Mouse (Mus musculus) CH12.LX (cell line): ENCODE measurements around the gene Clec10a. TPM values are rescaled to one million over a fixed set of nuclear protein-coding genes. Genes with fewer than 3 reads are reported as not detected.

Experiments
- DNase-seq: peaks from one replicate; pipeline ENCODE4 v3.0.0-alpha.2; 2013; ENCODE audit errors: extremely low read depth
- H3K27ac ChIP-seq: 2 replicates; pipeline ENCODE4 v1.5.1; 2012; ENCODE audit warnings: low read depth, mild to moderate bottlenecking, control low read depth, moderate library complexity; ENCODE audit not compliant: insufficient read depth
- H3K27me3 ChIP-seq: replicated peaks from 2 replicates; pipeline ENCODE3; 2012; ENCODE audit warnings: inconsistent platforms
- H3K36me3 ChIP-seq, 2 experiments: replicated peaks in 1 of 2; 2 replicates each; pipeline versions ENCODE3 to v1.6.1; 2012; ENCODE audit warnings: inconsistent platforms in 1 of 2, low read length in 1 of 2, mild to moderate bottlenecking in 1 of 2, mixed read lengths in 1 of 2, moderate library complexity in 1 of 2; ENCODE audit not compliant: control insufficient read depth in 1 of 2, insufficient read depth in 1 of 2
- H3K4me1 ChIP-seq, 2 experiments: 2 replicates each; pipeline ENCODE4 v1.6.1; 2012; ENCODE audit warnings: inconsistent platforms in 1 of 2, moderate library complexity in 1 of 2; ENCODE audit not compliant: insufficient read depth in 2 of 2, control insufficient read depth in 1 of 2
- H3K4me2 ChIP-seq: 2 replicates; pipeline ENCODE4 v1.6.1; 2012; ENCODE audit warnings: low read depth, mild to moderate bottlenecking, control low read depth; ENCODE audit not compliant: poor library complexity, insufficient read depth, severe bottlenecking
- H3K4me3 ChIP-seq, 3 experiments: fragments of 150-350 bp in 1 of 3; sonication (generic) in 1 of 3; replicated peaks in 1 of 3; 2 replicates each; pipeline versions ENCODE3 to v1.5.1; 2011 to 2012; ENCODE audit warnings: low read depth in 2 of 3, low read length in 2 of 3, mild to moderate bottlenecking in 2 of 3, moderate library complexity in 2 of 3, control low read depth in 1 of 3, improper control_type of control experiment in 1 of 3, inconsistent platforms in 1 of 3, mixed read lengths in 1 of 3; ENCODE audit not compliant: poor library complexity in 1 of 3
- H3K79me2 ChIP-seq: replicated peaks from 2 replicates; pipeline ENCODE4 v1.6.1; 2012; ENCODE audit warnings: mild to moderate bottlenecking, moderate library complexity; ENCODE audit not compliant: control insufficient read depth, poor library complexity, insufficient read depth, severe bottlenecking; ENCODE audit errors: extremely low read depth
- H3K9ac ChIP-seq: 2 replicates; pipeline ENCODE4 v1.6.1; 2012; ENCODE audit warnings: low read depth, mild to moderate bottlenecking, control low read depth, moderate library complexity; ENCODE audit not compliant: insufficient read depth
- H3K9me3 ChIP-seq: replicated peaks from 2 replicates; pipeline ENCODE3; 2012; ENCODE audit warnings: low read length, inconsistent platforms, mixed read lengths
- BHLHE40 ChIP-seq: IDR thresholded peaks from 2 replicates; pipeline ENCODE4 v1.6.1; 2011; ENCODE audit warnings: mild to moderate bottlenecking, low read depth, low read length, improper control_type of control experiment
- CTCF ChIP-seq, 2 experiments: IDR thresholded peaks in 1 of 2; conservative IDR thresholded peaks in 1 of 2; 2 replicates each; pipeline ENCODE4 v1.5.1; 2011 to 2012; ENCODE audit warnings: low read depth in 2 of 2, low read length in 2 of 2, improper control_type of control experiment in 1 of 2, inconsistent platforms in 1 of 2, mild to moderate bottlenecking in 1 of 2, moderate library complexity in 1 of 2
- ETS1 ChIP-seq: conservative IDR thresholded peaks from 2 replicates; pipeline ENCODE4 v1.6.1; 2012; ENCODE audit warnings: low read depth, mild to moderate bottlenecking, inconsistent platforms, low read length, improper control_type of control experiment, moderate library complexity
- GABPA ChIP-seq: IDR thresholded peaks from 2 replicates; pipeline ENCODE4 v1.6.1; 2012; ENCODE audit warnings: low read depth, low read length, improper control_type of control experiment, inconsistent platforms; ENCODE audit not compliant: insufficient replicate concordance
- IRF4 ChIP-seq: IDR thresholded peaks from 2 replicates; pipeline ENCODE4 v1.6.1; 2014; ENCODE audit warnings: low read depth, mild to moderate bottlenecking, inconsistent platforms, low read length, improper control_type of control experiment
- JUND ChIP-seq: conservative IDR thresholded peaks from 2 replicates; pipeline ENCODE4 v1.6.1; 2011; ENCODE audit warnings: low read depth, low read length, improper control_type of control experiment
- MAZ ChIP-seq: IDR thresholded peaks from 2 replicates; pipeline ENCODE4 v1.6.1; 2012; ENCODE audit warnings: low read depth, mild to moderate bottlenecking, inconsistent platforms, low read length, improper control_type of control experiment, moderate library complexity
- MEF2A ChIP-seq: IDR thresholded peaks from 2 replicates; pipeline ENCODE4 v1.6.1; 2014; ENCODE audit warnings: low read depth, mild to moderate bottlenecking, inconsistent platforms, low read length, improper control_type of control experiment, borderline replicate concordance
- MXI1 ChIP-seq: IDR thresholded peaks from 2 replicates; pipeline ENCODE4 v1.6.1; 2011; ENCODE audit warnings: mild to moderate bottlenecking, low read depth, low read length, improper control_type of control experiment
- MYC ChIP-seq: IDR thresholded peaks from 2 replicates; pipeline ENCODE4 v1.6.1; 2011; ENCODE audit warnings: low read depth, mild to moderate bottlenecking, improper control_type of control experiment, low read length
- NELFE ChIP-seq: IDR thresholded peaks from 2 replicates; pipeline ENCODE4 v1.6.1; 2011; ENCODE audit warnings: low read depth, low read length, improper control_type of control experiment
- NRF1 ChIP-seq: IDR thresholded peaks from 2 replicates; pipeline ENCODE4 v1.6.1; 2014; ENCODE audit warnings: low read depth, mild to moderate bottlenecking, inconsistent platforms, low read length, improper control_type of control experiment, moderate library complexity
- PAX5 ChIP-seq: IDR thresholded peaks from 2 replicates; pipeline ENCODE4 v1.6.1; 2012; ENCODE audit warnings: low read length, inconsistent platforms, mixed read lengths
- POLR2A ChIP-seq: IDR thresholded peaks from 2 replicates; pipeline ENCODE4 v1.6.1; 2011; ENCODE audit warnings: low read depth, mild to moderate bottlenecking, improper control_type of control experiment, low read length
- RCOR1 ChIP-seq: conservative IDR thresholded peaks from 2 replicates; pipeline ENCODE4 v1.6.1; 2012; ENCODE audit warnings: low read depth, mild to moderate bottlenecking, inconsistent platforms, low read length, improper control_type of control experiment
- TBP ChIP-seq: conservative IDR thresholded peaks from 2 replicates; pipeline ENCODE4 v1.6.1; 2011; ENCODE audit warnings: low read depth, low read length, improper control_type of control experiment
- UBTF ChIP-seq: IDR thresholded peaks from 2 replicates; pipeline ENCODE4 v1.6.1; 2012; ENCODE audit warnings: low read depth, mild to moderate bottlenecking, inconsistent platforms, low read length, improper control_type of control experiment, moderate library complexity
- ZMIZ1 ChIP-seq: IDR thresholded peaks from 2 replicates; pipeline ENCODE4 v1.6.1; 2012; ENCODE audit warnings: low read depth, mild to moderate bottlenecking, inconsistent platforms, low read length, improper control_type of control experiment
- ZNF384 ChIP-seq: IDR thresholded peaks from 2 replicates; pipeline ENCODE4 v1.6.1; 2012; ENCODE audit warnings: low read depth, low read length, improper control_type of control experiment, inconsistent platforms
- dilution Hi-C: fragments of 300-500 bp; cut with MboI; formaldehyde crosslinking; loops from 2 replicates; pipeline ENCODE4 v1.14.3; 2020; ENCODE audit warnings: low sequenced_read_pairs; ENCODE audit not compliant: extremely low pct_unique_long_range_greater_than_20kb, extremely low pct_ligation_motif_present
- in situ Hi-C: fragments of 300-500 bp; cut with MboI; formaldehyde crosslinking; loops from 3 replicates; pipeline ENCODE4 v1.14.3; 2019; ENCODE audit warnings: low sequenced_read_pairs, low pct_ligation_motif_present, low pct_unique_long_range_greater_than_20kb, mixed read lengths
- polyA plus RNA-seq: library from polyadenylated mRNA; unstranded; fragments of >175 nt; gene quantifications from 2 replicates; pipeline ENCODE4 v1.2.1, GENCODE M21; 2012; ENCODE audit warnings: low read depth; ENCODE audit not compliant: insufficient read length
- total RNA-seq, 2 experiments: library from RNA; depleted of rRNA; stranded (reverse); fragments of 300-350 nt in 1 of 2; fragments of >200 nt in 1 of 2; gene quantifications; 2 replicates each; pipeline ENCODE4 v1.2.3; 2012 to 2014

The Clec10a gene
- total and polyA plus RNA-seq, 3 experiments, result not detected

GRCm38 (mm10) chr11:70189319-70190134 lies 33.5 kb downstream of the Clec10a start:
- H3K9me3 ChIP-seq, result no peaks in the 10 kb centered on the region
- no peak overlapping the region for H3K9ac ChIP-seq
- H3K27me3 ChIP-seq, result peaks cover 2% of the 10 kb centered on the region
- no peak overlapping the region for H3K4me3 ChIP-seq
- no peak for DNase-seq
- dilution Hi-C loops (no loop called here), in situ Hi-C loops (no loop called here)
- H3K79me2 ChIP-seq, result no peaks in the 10 kb centered on the region
- H3K4me1 ChIP-seq, result peaks cover 4 to 11% of the 10 kb centered on the region in 2 experiments; a peak in 2 of 4 replicates
- H3K27ac ChIP-seq, result no peak overlapping the region
- no peak for TF ChIP-seq NELFE
- TF ChIP-seq POLR2A, result no peak
- TF ChIP-seq CTCF (conservative IDR thresholded peaks at IDR 0.05 in 1 of 2, IDR thresholded peaks at IDR 0.05 in 1 of 2; ENCODE audit: low read depth in 2 of 2, low read length in 2 of 2), result no peak
- no peak for TF ChIP-seq UBTF
- no peak for TF ChIP-seq MAZ
- TF ChIP-seq ETS1, result no peak
- no peak for TF ChIP-seq TBP
- H3K36me3 ChIP-seq, result no peaks in the 10 kb centered on the region
- no peak overlapping the region for H3K4me2 ChIP-seq

GRCm38 (mm10) chr11:70191188-70191587 lies 35.2 kb downstream of the Clec10a start:
- peaks cover 2% of the 10 kb centered on the region for H3K9me3 ChIP-seq
- H3K27ac ChIP-seq, result no peak overlapping the region
- no peak overlapping the region for H3K4me3 ChIP-seq
- DNase-seq, result no peak
- H3K4me2 ChIP-seq, result no peak overlapping the region
- peaks cover 2% of the 10 kb centered on the region for H3K27me3 ChIP-seq
- H3K4me1 ChIP-seq, result peaks cover 4 to 8% of the 10 kb centered on the region in 2 experiments; a peak in 2 of 4 replicates
- TF ChIP-seq NRF1 (peak; percentile 38; the same call in 1 of the 2 replicates), TBP (no peak), MYC (no peak), IRF4 (no peak), BHLHE40 (no peak)
- H3K79me2 ChIP-seq, result no peaks in the 10 kb centered on the region
- dilution Hi-C loops (no loop called here), in situ Hi-C loops (no loop called here)
- H3K9ac ChIP-seq, result no peak overlapping the region
- no peaks in the 10 kb centered on the region for H3K36me3 ChIP-seq

DNA sequence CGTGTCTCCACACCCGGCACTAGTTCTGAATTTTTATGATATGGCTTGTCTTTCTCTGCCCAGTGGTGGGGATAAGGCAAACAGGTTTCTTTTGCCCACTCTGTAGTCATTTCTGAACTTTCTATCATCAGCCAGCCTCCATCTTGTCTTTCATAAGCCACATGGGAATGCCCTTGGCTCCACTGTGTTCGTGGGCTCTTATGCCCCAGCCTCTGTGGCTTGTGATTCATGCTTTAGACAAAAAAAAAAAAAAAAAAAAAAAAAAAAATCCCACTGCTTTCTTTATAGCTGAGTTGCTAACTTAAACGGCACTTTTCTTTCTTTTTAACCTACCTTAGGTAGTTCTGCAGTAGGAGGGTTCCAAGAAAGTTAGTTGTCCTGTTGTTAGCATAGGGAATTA lies 36.2 kb downstream of the Clec10a start:
- dilution Hi-C loops, result no loop called here
- H3K4me3 ChIP-seq, result no peak overlapping the region
- TF ChIP-seq IRF4, result peak; percentile 59; the same call in 1 of the 2 replicates
- no peak for TF ChIP-seq MEF2A
- TF ChIP-seq CTCF (conservative IDR thresholded peaks at IDR 0.05 in 1 of 2, IDR thresholded peaks at IDR 0.05 in 1 of 2; ENCODE audit: low read depth in 2 of 2, low read length in 2 of 2), result no peak
- TF ChIP-seq UBTF, result no peak
- TF ChIP-seq ZNF384, result peak; percentile 80
- no peak for TF ChIP-seq MXI1
- TF ChIP-seq PAX5, result no peak
- no peak for TF ChIP-seq ZMIZ1
- no peak for TF ChIP-seq BHLHE40
- no peak for TF ChIP-seq GABPA
- peak; percentile 53; the same call in 1 of the 2 replicates for TF ChIP-seq JUND
- no peak for TF ChIP-seq RCOR1
- TF ChIP-seq, all 38 proteins: peak for 3
- Histone ChIP-seq H3K79me2 (no peaks in the 10 kb centered on the region), H3K27ac (no peak overlapping the region), H3K4me1 (peaks cover 4 to 8% of the 10 kb centered on the region in 2 experiments; a peak in 2 of 4 replicates), H3K9ac (no peak overlapping the region), H3K4me2 (no peak overlapping the region), H3K27me3 (peaks cover 2% of the 10 kb centered on the region), H3K9me3 (peaks cover 2% of the 10 kb centered on the region), H3K36me3 (no peaks in the 10 kb centered on the region)
- no peak for DNase-seq
- in situ Hi-C loops, result no loop called here
